Mouse (Mus musculus) liver, postnatal 0 days (tissue): ENCODE measurements around the gene Mgst2.

ENCODE experiments used
- CTCF ChIP-seq: sonication (generic); IDR thresholded peaks from 2 replicates; pipeline ENCODE4 v1.5.1; 2016; ENCODE audit warnings: antibody characterized with exemption, low read depth
- EP300 ChIP-seq: IDR thresholded peaks from 2 replicates; pipeline ENCODE4 v1.6.1; 2016; ENCODE audit warnings: antibody characterized with exemption, low read depth, mild to moderate bottlenecking

DNA sequence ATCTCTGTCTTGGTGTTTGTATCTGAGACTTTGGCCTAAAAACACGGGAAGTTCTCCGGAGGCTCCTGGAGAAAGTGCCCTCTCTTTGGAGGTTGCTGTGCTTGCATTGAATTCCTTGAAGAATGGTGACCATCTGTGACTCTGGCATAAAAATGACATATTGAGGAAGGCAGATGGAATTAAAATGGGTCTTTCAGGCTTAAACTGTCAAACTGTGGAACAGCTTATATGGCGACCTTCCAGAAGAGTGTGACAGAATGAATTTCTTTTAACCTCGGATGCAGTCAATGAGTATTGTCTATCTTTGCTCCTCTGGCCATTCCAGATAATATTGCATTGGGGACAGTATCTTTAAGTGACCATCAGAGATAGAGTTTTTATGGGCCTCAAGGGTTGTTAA is 28.2 kb upstream of the Mgst2 start:
- no peak for TF ChIP-seq EP300
- TF ChIP-seq CTCF = no peak
